Comparison of ENCODE assay signal across 28 mouse cellular contexts in genomic region chr6:83024421-83024820, GRCm38 (mm10). TPM values are rescaled to one million over a fixed set of nuclear protein-coding genes. Genes with fewer than 3 reads are reported as not detected.
DNase-seq lines count a peak whose midpoint lies in the region; ATAC-seq and TF ChIP-seq lines count a peak whose summit lies in the region.
"Had no signal": no experiment of that assay in that cellular context is flagged by ENCODE, and none has a peak within 500 bp of the region (broad histone marks: within the 10 kb centered on the region; RNA-seq: fewer than 3 reads in every experiment).

No protein-coding gene starts in this region.

- H3K36me3 ChIP-seq in megakaryocyte, embryonic 14.5 days (replicated peaks; ENCODE audit: low read length) = peaks cover 16% of the 10 kb centered on the region
- no peaks in the 10 kb centered on the region for H3K36me3 ChIP-seq in liver, embryonic 14.5 days (replicated peaks; ENCODE audit: control insufficient read depth, insufficient read depth, low read depth)
- H3K36me3 ChIP-seq: embryonic facial prominence, embryonic 12.5 days; forebrain, embryonic 10.5 days; forebrain, embryonic 15.5 days; heart, embryonic 13.5 days; midbrain, embryonic 13.5 days had no signal

- no peak overlapping the region; the same call in 1 of the 2 replicates for H3K9ac ChIP-seq in liver, embryonic 14.5 days (replicated peaks)
- H3K9ac ChIP-seq: embryonic facial prominence, embryonic 12.5 days; forebrain, embryonic 15.5 days; heart, embryonic 13.5 days; hindbrain, embryonic 14.5 days; lung, embryonic 14.5 days; midbrain, embryonic 13.5 days had no signal

- ATAC-seq in megakaryocyte, adult 5-6 weeks (ENCODE audit: poor library complexity, severe bottlenecking) = no peak
- no peak for ATAC-seq in liver, embryonic 14.5 days (ENCODE audit: insufficient read depth)
- ATAC-seq: activated CD4-positive, CD25-positive, alpha-beta regulatory T cell, adult 4 months; forebrain, embryonic 15.5 days; intestine, postnatal 0 days; midbrain, embryonic 13.5 days had no signal

- H3K4me2 ChIP-seq in liver, embryonic 14.5 days (ENCODE audit: low read depth) = no peak overlapping the region
- H3K4me2 ChIP-seq: embryonic facial prominence, embryonic 12.5 days; forebrain, embryonic 15.5 days; heart, embryonic 13.5 days; hindbrain, embryonic 14.5 days; lung, embryonic 14.5 days; midbrain, embryonic 13.5 days had no signal

- peaks cover 97% of the 10 kb centered on the region for H3K4me1 ChIP-seq in megakaryocyte, embryonic 14.5 days
- H3K4me1 ChIP-seq in liver, embryonic 14.5 days (replicated peaks; ENCODE audit: control insufficient read depth in 2 of 2, insufficient read depth in 2 of 2, low read length in 1 of 2) = peaks cover 52 to 62% of the 10 kb centered on the region in 2 experiments
- H3K4me1 ChIP-seq: forebrain, embryonic 15.5 days; midbrain, embryonic 13.5 days had no signal

- DNase-seq in Muller cell, postnatal 12 days (ENCODE audit: inconsistent ontology term) = peak; percentile 18
- DNase-seq in liver, embryonic 14.5 days (ENCODE audit: low read depth in 3 of 3, low spot score in 3 of 3) = no peak
- no peak for DNase-seq in yolk sac, embryonic 10.5 days (ENCODE audit: low spot score)
- DNase-seq in gastrocnemius, postnatal 14 days = no peak
- DNase-seq in cerebellum, adult 8-10 months = no peak
- DNase-seq: adrenal gland, adult 2 months; cerebellum, adult 2 months; cerebellum, postnatal 25 days; gastrocnemius, postnatal 36 days; heart, adult 2 months; heart, postnatal 10 days; kidney, adult 9 months; kidney, postnatal 25 days; left cerebral cortex, postnatal 4 days; lung, embryonic 14.5 days; retina, postnatal 1 day; right cerebral cortex, postnatal 14 days; thymus, postnatal 14 days had no signal

- no peaks in the 10 kb centered on the region for H3K27me3 ChIP-seq in megakaryocyte, embryonic 14.5 days (replicated peaks)
- H3K27me3 ChIP-seq in liver, embryonic 14.5 days (ENCODE audit: control insufficient read depth, insufficient read depth, low read length) = no peaks in the 10 kb centered on the region

- H3K9me3 ChIP-seq in megakaryocyte, embryonic 14.5 days = no peaks in the 10 kb centered on the region
- H3K9me3 ChIP-seq in liver, embryonic 14.5 days (ENCODE audit: control insufficient read depth, low read length) = no peaks in the 10 kb centered on the region
- H3K9me3 ChIP-seq: embryonic facial prominence, embryonic 12.5 days; forebrain, embryonic 10.5 days; forebrain, embryonic 15.5 days; heart, embryonic 13.5 days; midbrain, embryonic 13.5 days had no signal

- H3K4me3 ChIP-seq in megakaryocyte, embryonic 14.5 days (replicated peaks) = peak overlapping the region; percentile 38
- H3K4me3 ChIP-seq in liver, embryonic 14.5 days (ENCODE audit: insufficient read depth in 1 of 2, low read depth in 2 of 2, low read length in 2 of 2) = no peak overlapping the region
- H3K4me3 ChIP-seq: embryonic facial prominence, embryonic 12.5 days; forebrain, embryonic 10.5 days; forebrain, embryonic 15.5 days; heart, adult 2 months; heart, embryonic 13.5 days; midbrain, embryonic 13.5 days had no signal

- peak overlapping the region; percentile 84 for H3K27ac ChIP-seq in liver, embryonic 14.5 days
- H3K27ac ChIP-seq: embryonic facial prominence, embryonic 12.5 days; forebrain, embryonic 10.5 days; forebrain, embryonic 15.5 days; heart, adult 2 months; heart, embryonic 13.5 days; hindbrain, embryonic 14.5 days; midbrain, embryonic 13.5 days had no signal

- no peak for TF ChIP-seq EP300 in liver, embryonic 14.5 days (IDR thresholded peaks at IDR 0.05; ENCODE audit: low read depth)

- TF ChIP-seq CTCF in liver, embryonic 14.5 days (IDR thresholded peaks at IDR 0.05; ENCODE audit: low read depth) = no peak

- WGBS in liver, embryonic 14.5 days (ENCODE audit: insufficient replicate concordance) = 42% methylated on average over 4 of the region's 4 CpGs

- intact Hi-C loops in gastrocnemius, postnatal 14 days (cut with DNase I; ENCODE audit: low total_unique reads) = no loop called here

RNA-seq across cellular contexts. Expression of gene Dok1, which starts 8.8 kb away (rescaled TPM):
- 159 and 256 TPM in 2 replicates for polyA plus RNA-seq in megakaryocyte, embryonic 14.5 days (2012; ENCODE audit: insufficient read depth, low replicate concordance)
- total RNA-seq in megakaryocyte, adult 5-6 weeks (2015) = 10.2 and 12.3 TPM in 2 replicates
- total RNA-seq in megakaryocyte, adult 5-6 weeks (2017) = 23.5 and 26.8 TPM in 2 replicates
- 13.9 and 14.9 TPM in 2 replicates for polyA plus RNA-seq in liver, embryonic 14.5 days (2012; rRNA removed)
- polyA plus RNA-seq in liver, embryonic 14.5 days (2014; fragmentation: Nextera tagmentation; extraction: Ambion mirVana) = 12.7 and 15.7 TPM in 2 replicates
- total RNA-seq in gastrocnemius, postnatal 14 days (2021) = 1 to 10 TPM; 5.0 to 7.1 TPM

RNA-seq across cellular contexts. Expression of gene Loxl3, which starts 9.6 kb away (rescaled TPM):
- polyA plus RNA-seq in megakaryocyte, embryonic 14.5 days (2012; ENCODE audit: insufficient read depth, low replicate concordance) = 0.40 and 4.2 TPM in 2 replicates
- total RNA-seq in megakaryocyte, adult 5-6 weeks (2015) = 0.30 and 0.65 TPM in 2 replicates
- total RNA-seq in megakaryocyte, adult 5-6 weeks (2017) = 0.44 and 1.4 TPM in 2 replicates
- 0.92 and 1.6 TPM in 2 replicates for polyA plus RNA-seq in liver, embryonic 14.5 days (2012; rRNA removed)
- polyA plus RNA-seq in liver, embryonic 14.5 days (2014; fragmentation: Nextera tagmentation; extraction: Ambion mirVana) = 1.1 TPM in 2 replicates
- 1 to 10 TPM; 6.9 to 7.4 TPM for total RNA-seq in gastrocnemius, postnatal 14 days (2021)

RNA-seq across cellular contexts. Expression of gene Aup1, which starts 29.9 kb away (rescaled TPM):
- polyA plus RNA-seq in megakaryocyte, embryonic 14.5 days (2012; ENCODE audit: insufficient read depth, low replicate concordance) = 1,695 and 4,915 TPM in 2 replicates
- total RNA-seq in megakaryocyte, adult 5-6 weeks (2015) = 156 and 191 TPM in 2 replicates
- 143 and 168 TPM in 2 replicates for total RNA-seq in megakaryocyte, adult 5-6 weeks (2017)
- 172 and 269 TPM in 2 replicates for polyA plus RNA-seq in liver, embryonic 14.5 days (2012; rRNA removed)
- 128 and 136 TPM in 2 replicates for polyA plus RNA-seq in liver, embryonic 14.5 days (2014; fragmentation: Nextera tagmentation; extraction: Ambion mirVana)
- 10 to 100 TPM; 60.2 to 65.8 TPM for total RNA-seq in gastrocnemius, postnatal 14 days (2021)

RNA-seq across cellular contexts. Expression of gene Htra2, which starts 30.7 kb away (rescaled TPM):
- 27.7 and 49.5 TPM in 2 replicates for polyA plus RNA-seq in megakaryocyte, embryonic 14.5 days (2012; ENCODE audit: insufficient read depth, low replicate concordance)
- 53.9 and 55.6 TPM in 2 replicates for total RNA-seq in megakaryocyte, adult 5-6 weeks (2015)
- total RNA-seq in megakaryocyte, adult 5-6 weeks (2017) = 34.1 and 41.4 TPM in 2 replicates
- 75.7 and 80.9 TPM in 2 replicates for polyA plus RNA-seq in liver, embryonic 14.5 days (2012; rRNA removed)
- 54.3 and 54.9 TPM in 2 replicates for polyA plus RNA-seq in liver, embryonic 14.5 days (2014; fragmentation: Nextera tagmentation; extraction: Ambion mirVana)
- total RNA-seq in gastrocnemius, postnatal 14 days (2021) = 10 to 100 TPM; 20.0 to 21.7 TPM

RNA-seq across cellular contexts. Expression of gene Dqx1, which starts 33.2 kb away (rescaled TPM):
- polyA plus RNA-seq in megakaryocyte, embryonic 14.5 days (2012; ENCODE audit: insufficient read depth, low replicate concordance) = 0.22 TPM in 1 of 2 replicates, not detected in the other
- 2.2 and 2.3 TPM in 2 replicates for total RNA-seq in megakaryocyte, adult 5-6 weeks (2015)
- total RNA-seq in megakaryocyte, adult 5-6 weeks (2017) = 0.62 and 1.2 TPM in 2 replicates
- polyA plus RNA-seq in liver, embryonic 14.5 days (2012; rRNA removed) = 7.7 and 7.8 TPM in 2 replicates
- 2.9 and 3.1 TPM in 2 replicates for polyA plus RNA-seq in liver, embryonic 14.5 days (2014; fragmentation: Nextera tagmentation; extraction: Ambion mirVana)
- under 1 TPM; 0.27 to 0.35 TPM for total RNA-seq in gastrocnemius, postnatal 14 days (2021)
